Mouse (Mus musculus) B cell, adult 2 months (primary cell): ENCODE results near the gene Cbln3.

Source experiments
- DNase-seq, 2 experiments: peaks; one replicate each; pipeline ENCODE4 v3.0.0; 2022

Cbln3 gene

DNA sequence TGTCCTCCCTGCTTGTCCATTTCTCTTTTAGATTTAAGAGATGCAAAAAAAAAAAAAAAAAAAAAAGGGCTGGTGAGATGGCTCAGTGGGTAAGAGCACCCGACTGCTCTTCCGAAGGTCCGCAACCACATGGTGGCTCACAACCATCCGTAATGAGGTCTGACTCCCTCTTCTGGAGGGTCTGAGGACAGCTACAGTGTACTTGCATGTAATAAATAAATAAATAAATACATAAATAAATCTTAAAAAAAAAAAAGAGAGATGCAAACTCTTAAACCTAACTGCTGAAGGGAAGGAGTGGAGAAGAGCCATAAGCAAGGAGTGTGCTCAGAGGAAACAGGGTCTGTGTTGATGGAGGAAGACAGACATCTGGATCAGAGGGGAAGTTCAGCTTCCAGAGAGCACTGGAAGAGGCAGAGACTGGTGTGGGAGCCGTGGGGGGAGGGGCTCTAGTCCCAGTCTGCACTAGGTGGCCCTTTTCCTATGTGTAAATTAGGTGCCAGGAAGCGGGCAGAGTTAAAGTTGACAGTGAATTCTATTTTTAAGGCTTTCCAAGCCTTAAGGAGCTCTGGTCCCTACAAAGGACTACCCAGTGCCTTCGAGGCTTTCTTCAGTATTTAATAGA, 5.8 kb downstream of the Cbln3 start:
- no peak for DNase-seq

DNA sequence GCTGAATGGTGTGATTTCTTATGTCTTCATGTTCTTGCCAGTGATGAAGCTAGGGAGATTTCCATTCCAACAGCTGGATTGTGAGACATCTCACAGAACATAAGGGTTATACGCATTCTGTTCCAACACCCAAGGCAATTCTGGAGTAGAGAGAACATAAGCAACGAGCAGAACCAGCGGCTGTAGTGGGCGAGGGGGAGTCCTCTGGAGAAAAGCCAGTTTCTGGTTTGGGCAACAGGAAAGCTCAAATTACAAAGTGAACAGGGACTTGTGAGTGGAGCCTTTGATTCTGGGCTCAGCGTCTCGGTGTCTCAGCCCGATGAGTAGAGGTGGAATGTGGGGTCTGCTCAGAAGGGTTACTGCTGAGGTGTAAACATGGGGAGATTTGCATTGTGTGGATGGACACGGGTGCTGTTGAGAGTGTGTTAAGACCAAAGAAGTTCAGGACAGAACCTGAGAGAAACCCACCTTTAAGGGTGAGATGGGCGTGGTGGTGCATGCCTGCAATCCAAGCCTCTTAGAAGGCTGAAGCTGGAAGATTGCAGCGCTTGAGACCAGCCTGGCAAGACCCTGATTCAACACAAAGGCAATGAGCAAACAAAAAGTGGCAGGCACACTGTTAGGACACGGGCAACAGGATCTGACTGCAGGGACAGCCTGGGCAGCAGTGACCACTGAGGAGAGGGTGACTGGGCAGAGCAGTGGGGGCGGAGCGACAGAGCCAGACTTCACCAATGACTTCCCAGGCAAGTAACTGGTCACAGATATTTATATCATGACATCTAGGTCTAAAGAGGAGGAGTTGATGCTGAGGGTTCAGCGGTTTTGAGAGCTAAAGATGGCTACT, 6.5 kb downstream of the Cbln3 start:
- DNase-seq: no peak

DNA sequence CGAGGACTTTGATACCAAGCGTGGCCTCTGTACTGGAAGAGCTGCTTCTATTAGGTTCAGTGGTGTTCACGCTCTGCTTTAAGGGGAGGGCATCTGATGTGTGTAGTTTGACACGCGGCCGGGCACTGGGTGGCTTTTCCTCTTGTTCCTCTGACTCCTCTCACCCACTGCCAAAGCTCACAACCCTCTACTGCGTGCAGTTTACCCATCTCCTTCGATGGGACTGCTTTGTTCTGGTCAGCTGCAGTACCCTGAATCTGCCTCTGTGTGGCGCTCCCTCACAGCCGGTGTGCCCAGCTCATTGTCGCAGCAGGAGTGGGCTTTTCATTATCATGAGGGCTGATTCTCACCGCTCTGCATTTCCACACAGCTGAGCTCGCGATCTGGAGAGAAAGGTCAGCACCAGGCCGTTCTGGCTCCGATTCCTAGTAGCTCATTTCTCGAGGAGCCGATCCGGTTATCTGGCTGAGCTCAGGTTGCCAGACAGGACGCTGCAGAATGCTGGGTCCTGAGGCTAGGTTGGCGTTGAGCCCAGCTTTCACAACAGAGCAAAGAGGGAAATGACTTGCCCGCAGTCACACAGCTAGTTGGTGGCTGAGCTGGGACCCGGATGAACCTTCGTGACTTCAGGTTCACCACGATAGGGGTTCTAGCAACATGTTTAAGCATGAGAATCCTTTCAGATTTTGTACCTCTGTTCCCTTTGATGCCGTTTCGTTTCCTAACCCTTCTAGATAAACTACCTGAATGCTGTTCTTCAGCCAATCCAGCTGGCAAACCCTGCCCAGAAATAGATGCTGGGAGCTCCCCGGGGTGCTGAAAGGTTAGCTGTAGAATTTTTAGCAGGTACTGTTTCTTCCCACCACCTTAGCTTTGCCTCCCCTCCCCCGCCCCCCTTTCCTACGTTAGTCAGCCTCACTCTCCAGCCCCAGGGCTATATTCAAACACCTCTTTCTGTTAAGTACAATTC, 10.2 kb downstream of the Cbln3 start:
- peak; percentile 84 for DNase-seq

DNA sequence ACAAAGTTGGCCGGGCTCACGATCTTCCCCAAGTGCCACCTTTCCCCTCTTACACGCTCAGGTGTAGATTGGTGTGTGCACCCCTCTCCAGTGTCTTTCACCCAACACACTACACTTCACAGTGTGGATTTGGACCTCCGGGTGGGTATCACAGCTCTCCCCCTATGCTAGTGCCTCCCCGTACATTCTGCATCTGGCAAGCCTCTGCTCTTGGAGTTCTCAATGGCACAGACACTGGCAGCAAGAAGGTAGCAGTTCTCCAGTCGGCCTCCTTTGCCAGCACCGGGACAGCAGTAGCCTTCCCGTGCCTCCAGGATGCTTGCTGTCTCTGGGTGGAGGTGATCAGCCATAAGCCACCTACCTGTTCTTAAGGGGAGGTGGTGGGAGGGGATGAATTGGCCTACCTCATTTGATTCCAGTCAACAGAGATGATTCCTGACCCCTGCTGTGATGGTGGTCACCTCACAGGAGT, 10.9 kb downstream of the Cbln3 start:
- no peak for DNase-seq

DNA sequence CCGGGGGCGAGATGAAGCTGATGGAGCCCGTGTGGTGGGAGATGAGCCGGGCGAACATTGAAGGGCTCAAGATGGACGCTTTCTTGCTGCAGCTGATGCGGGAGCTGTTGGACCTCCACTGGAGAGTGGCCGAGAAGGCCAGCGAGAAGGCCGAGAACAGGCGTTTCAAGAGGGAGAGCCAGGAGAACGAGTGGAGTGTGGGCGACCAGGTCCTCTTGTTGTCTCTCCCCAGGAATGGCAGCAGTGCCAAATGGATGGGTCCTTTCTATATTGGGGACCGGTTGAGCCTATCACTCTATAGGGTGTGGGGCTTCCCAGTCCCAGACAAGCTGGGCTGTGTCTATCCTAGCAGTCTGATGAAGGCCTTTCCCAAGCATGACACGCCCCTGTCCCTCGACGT, 11.6 kb downstream of the Cbln3 start:
- DNase-seq: no peak

DNA sequence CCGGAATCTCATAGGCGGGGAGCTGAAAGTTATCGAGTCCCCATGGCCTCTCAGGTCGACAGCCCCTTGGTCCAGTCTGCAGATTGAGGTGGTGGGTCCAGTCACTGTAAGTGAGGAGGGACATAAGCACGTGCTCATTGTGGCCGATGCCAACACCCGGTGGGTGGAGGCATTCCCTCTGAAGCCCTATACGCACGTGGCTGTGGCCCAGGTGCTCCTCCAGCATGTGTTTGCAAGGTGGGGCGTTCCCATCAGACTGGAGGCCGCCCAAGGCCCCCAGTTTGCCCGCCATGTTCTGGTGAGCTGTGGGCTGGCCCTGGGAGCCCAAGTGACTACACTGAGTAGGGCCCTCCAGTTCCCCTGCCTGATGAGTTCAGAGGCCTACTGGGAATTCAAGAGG, 12.2 kb downstream of the Cbln3 start:
- DNase-seq: no peak

DNA sequence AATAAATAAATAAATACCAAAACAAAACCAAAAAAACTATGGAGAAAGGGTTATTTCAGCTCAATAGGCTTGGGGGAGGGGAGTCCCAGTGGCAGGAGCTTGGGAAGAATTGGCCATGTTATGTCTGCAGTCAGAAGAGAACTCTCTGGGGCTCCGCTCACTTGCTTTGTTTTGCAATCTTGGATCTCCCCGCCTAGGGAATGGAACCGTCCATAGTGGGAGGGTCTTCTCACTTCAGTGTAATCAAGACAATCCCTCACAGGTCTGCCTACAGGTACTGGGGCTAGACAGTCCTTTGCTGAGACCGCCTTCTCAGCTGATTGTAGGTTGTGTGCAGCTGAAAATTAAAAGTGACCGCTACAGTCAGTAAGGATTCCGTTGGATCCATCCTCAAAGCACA, 14.7 kb downstream of the Cbln3 start:
- DNase-seq: no peak

DNA sequence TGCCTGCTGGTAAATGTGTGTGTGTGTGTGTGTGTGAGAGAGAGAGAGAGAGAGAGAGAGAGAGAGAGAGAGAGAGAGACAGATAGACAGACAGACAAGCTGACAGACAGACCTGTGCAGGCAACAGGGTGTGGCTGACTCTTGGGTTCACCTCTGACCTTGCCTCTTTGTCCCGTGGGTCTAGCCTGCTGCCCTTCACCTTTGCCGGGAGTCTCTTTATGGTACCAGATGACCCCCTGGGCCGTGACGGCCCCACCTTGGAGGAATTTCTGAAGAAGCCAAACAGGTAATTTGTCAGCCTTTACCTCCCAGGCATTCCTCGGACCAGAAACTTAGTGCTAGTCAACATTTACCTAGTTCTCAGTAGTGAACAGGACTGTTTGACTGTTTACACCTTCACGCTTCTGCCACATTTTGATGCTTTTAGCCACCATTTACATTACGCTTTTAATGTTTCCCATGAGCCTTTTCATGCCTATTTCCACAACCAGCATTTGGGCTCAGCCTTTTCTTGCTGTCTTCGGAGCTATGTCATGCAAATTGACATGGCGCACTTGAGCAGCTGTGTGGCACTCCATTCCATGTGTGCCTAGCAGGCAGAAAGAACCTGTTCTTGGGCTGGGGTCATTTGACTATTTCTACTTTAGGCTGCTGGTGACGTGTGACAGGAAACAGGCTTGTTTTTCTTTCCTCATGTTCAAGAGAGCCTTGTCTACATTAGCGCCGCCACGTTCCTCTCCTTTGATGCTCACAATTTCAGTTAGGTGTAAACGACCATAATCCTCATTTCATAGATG, 15.8 kb downstream of the Cbln3 start:
- DNase-seq: no peak

DNA sequence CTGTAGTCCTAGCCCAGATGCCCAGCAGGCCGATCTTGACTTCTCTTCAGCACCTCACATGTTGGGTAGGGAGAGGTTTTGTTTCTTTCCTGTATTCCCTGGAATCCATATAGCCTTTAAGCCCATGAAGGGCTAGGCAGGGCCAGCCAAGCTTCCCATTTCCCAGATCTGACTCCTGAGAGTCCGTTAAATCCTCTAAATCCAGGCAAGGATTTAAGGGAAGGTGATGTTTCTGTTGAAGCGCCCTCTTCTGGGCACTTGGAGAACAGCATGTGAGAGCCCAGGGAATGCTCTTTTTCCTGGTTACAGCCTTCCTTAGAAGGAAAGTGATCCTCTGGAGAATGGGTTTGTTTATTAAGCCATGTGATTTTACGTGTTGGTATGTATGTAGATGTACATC, 17.2 kb downstream of the Cbln3 start:
- peak; percentile 48 to 51 for DNase-seq

DNA sequence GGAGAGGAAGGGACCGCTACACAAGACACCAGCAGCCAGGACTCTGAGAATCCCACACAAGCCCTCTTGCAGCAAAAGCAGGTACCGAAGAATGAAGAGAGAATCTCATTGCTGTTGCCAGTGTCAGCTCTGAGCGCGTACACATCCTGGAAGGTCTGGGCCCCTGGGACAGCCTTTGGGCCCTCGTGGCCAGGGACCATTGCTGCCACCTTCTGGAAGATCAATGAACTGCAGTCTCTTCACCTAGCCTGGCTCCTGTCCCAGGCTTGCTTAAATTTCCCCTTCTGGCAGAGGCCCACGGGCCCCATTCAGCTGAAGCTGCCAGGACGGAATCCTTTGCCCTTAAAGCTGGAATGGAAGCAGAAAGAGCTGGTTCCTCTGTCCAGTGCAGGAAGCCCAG, 20.4 kb downstream of the Cbln3 start:
- peak; percentile 80 to 82 for DNase-seq

DNA sequence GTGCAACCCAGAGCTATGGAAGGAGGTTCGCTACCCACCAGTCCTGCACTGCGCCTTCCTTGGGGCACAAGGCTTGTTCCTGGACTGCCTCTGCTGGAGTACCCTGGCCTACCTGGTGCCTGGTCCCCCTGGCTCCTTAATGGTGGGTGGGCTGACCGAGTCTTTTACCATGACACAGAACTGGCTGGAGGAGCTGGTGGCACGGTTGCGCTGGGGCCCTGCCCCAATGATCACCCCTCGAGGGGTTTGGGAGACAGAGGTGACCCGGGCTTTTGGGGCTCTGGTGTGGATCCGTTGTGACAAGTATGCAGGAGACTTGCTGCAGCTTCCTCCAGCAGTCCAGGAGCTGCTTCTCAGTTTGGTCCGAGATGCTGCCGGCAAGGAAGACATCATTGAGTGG, 21.2 kb downstream of the Cbln3 start:
- DNase-seq: no peak

DNA sequence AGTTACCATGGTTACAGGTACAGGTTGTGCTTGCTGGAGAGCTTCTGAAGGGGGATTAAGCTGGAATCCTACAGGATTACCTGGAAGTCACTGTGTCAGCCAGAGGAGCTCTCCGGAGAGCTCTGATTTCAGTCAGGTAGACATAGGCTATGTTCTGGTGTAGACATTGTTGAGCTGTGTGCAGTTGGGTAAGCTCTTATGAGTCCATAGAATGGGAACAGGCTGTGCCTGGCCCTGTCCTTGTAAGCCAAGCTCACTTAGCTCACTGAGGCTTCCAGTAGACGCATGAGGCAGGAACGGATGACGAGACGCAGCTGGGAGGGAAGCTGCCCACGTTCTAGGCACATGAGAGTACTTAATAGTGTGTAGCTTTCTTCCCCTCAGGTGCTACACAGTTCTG, 22.0 kb downstream of the Cbln3 start:
- DNase-seq: no peak

DNA sequence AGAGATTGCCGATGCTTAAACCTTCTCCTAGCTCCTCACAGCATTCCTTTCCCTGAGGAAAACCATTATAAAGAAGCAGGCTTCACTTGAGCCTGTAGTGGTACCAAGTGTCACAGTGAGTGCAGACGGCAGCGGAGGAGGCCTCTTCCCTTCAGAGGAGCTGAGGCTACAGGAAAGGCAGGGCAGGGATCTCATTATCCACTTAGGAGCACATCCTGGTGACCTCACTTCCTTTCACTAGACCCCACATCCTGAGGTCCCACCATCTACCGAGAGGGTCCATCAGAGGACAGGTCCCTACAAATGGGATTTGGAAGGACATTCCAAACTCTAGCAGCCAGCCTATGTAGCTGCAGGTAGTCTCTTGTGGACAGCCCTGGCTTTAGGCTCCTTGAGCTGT, 26.6 kb downstream of the Cbln3 start:
- no peak for DNase-seq

DNA sequence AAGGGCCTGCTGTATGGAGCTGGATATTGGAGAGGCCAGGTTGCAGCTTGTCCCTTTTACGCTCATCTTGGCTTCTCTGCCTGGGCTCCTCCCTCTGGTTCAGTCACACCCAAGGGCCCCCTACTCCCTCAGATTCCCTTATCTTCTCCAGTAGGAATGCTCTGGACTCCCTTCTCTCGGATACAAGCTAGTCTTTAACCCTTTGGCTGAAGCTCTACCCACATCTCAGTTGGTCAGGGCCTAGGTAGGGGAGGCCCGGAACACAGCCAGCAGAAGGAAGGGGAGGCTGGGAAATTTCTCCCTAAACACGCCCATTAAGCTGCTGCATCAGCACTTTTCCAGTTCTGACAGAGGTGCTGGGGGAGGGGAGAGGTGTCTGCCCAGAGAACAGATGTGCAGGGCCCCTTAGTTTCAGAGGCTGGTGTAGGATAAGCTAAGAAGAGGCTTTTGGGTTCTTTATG, 29.1 kb downstream of the Cbln3 start:
- no peak for DNase-seq

DNA sequence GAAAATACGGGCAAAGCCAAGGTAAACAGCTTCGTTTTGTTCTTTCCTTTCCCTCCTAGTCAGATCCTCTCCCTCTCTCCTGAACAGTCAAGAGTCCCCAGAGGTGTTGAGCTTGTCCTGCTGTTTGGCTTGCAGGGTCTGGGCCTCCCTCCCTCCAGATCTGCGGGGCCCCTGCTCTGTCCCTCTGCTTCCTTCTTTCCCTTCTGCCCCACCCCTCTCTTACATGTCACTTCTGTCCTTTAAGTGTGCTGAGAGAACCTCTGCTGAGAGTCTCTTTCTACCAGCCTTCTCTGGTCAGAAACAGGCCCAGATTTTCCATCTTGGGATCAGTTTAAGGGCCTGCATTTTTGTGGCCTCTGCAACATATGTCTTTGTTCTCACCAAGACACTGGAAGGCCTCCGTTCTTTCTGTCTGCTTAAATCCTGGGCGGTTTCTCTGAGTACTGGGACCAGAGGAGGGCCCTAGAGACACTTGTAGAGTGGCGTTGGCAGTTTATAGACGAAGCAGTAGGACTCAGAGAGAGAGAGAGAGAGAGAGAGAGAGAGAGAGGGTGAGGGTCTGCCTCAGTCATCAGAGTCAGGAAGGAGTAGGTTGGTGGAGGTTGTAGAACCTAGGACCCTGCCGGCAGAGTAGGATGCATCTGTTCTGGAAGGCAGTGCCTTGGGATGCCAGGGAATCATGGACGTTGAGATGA, 29.6 kb downstream of the Cbln3 start:
- no peak for DNase-seq

DNA sequence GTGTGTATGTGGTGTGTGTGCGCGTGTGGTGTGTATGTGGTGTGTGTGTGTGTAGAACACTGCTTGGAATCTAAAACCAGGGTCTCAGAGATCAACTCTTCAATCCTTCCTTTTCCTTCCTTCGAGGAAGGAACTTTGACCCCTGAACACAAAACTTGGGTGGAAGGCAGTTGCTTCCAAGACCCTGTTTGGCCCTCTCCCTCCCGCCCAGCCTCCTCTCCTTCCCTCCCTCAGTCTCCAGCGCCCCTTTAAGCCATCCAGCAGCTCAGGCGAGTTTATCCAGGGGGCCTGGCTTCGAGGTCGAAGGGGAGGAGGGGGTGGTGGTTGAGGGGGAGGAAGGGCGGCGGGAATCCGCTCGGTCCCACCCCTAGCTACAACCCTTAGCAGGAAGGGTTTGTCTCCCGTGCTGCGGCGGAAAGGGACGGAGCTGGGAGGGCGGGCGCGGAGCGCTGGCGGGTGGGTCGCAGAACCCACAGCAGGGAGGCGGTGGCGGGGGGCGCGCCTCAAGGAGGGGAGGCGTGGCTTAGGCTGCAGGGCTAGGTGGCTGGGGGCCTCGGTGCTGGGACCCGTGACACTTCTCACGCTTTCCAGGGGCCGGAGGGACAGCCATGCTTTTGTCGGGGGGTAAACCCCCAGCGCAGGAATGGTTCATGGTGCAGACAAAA, 30.4 kb downstream of the Cbln3 start, which contains the start of gene Nynrin:
Gene Nynrin, plus strand, starts transcription at position 390 of the 665 bp plus-strand sequence.
- no peak for DNase-seq

DNA sequence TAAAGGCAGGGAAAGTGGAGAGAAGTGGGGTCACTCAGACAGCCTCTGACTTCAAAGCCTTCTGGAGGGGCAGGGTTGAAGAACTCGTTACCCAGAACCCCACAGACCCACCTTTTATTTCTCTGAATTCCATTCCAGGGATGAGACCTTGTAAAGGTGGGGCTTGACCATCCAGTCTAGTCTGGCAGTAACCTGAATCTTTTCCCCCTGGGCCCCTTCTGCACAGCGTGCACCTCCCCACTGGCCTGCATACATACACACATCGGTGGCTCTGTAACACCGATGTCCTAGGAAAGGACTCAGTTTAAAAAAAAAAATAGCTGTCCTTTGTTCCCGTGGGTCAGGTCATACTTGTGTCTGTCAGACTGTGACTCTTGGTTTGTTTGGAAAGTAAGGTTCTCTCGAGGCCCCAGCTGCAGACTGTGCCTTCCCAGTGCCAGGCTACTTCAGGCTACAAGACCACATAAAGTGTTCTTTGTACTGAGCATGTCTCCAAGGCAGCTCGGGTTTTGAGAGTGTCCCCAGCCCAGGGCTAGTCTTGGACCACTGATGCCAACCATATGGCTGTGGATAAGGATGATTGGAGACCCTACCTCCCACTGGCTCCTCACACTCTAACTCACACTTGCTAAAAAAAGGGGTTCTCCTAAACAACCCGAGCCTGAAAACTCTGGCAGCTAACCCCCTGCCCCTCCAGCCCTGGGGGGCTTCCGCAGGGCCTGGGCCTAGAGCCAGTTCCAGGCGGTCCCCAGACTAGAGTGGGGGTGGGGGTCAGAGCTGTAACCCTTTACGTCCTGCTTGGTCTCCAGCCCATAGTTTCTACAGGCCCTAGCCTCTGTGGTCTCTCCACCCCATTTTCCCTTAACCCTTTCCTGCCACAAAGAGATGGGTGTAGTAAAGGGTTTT, 31.3 kb downstream of the Cbln3 start:
- DNase-seq: no peak

DNA sequence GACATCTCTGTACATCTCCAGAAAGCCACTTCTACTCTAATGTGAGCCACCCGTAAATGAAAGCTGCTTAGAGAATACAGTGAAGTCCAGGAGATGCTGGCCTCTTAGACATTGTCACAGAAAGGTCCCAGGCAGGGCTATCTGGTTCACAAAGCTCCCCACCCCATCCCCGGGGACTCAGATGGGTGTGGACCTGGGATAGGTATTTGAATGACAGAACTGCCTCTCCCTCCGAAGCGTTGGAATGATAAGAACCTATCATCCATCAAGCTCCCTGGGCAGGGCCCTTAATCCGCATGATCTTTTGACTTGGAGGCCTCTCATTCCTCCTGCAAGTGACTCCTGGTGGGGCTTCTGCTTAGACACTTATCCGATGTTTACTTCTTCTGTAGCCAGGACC, 33.3 kb downstream of the Cbln3 start:
- no peak for DNase-seq

DNA sequence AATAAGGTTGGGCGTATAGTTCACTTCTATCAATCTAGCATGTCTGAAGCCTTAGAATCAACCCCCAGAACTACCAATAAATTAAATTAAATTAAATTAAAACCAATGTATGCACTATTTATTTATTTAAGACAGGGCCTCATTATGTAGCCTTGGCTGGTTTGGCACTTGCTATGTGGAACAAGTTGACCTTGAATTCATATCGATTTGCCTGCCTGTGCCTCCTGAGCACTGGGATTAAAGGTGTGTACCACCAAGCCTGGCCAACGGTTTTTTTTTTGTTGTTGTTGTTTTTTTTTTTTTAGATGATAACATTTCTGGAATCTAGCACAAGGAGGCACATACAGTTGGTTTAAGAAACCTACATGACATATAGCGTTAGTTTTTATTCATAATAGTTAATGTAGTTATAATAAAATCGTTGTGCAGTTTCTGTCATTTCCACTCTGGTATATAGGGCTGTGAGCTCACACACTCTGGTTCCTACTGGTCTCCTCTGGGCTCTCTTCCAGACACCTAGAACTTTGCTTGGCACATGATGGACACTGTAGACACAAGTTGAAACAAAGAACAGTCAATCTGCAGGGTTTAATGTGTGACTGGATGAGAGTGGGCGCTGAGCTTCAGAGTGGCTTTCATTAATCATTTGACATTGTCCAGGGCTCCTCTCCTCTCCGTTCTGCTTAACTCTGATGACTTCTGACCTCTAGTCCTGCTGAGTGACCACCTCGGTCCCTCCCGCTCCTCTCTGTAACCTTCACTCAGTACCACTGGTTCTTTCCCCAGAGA, 38.5 kb downstream of the Cbln3 start:
- DNase-seq: no peak
